Comparison of ENCODE assay signal across 16 mouse cellular contexts in the genomic region with DNA sequence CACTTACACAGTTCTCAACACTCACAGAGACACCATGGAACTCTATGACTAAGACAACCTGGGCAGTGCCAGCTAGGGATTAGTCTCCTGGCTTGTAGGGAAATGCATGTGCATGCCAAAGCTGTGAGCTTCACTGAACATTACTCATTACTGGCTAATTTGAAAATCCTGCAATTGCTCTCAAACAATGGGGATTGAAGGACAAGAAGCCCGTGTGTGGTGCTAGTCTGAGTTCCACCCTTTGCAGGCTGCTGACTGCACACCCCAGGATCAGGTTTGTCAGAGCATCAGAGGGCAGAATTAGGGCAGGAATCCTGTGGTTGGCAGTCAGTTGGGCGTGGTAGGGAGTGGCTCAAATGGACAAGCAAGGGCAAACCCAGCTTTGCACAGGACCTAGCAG. TPM values are rescaled to one million over a fixed set of nuclear protein-coding genes. Genes with fewer than 3 reads are reported as not detected.
A peak's percentile ranks its signal among the peaks of the same experiment; 100 is the strongest.
DNase-seq lines count a peak whose midpoint lies in the region; ATAC-seq lines count a peak whose summit lies in the region.
"Had no signal": no experiment of that assay in that cellular context is flagged by ENCODE, and none has a peak within 500 bp of the region (broad histone marks: within the 10 kb centered on the region; RNA-seq: fewer than 3 reads in every experiment).

No protein-coding gene starts in this region.

- H3K27ac ChIP-seq in embryonic facial prominence, embryonic 14.5 days (replicated peaks; ENCODE audit: low read depth, low read length), result no peak overlapping the region
- no peak overlapping the region for H3K27ac ChIP-seq in embryonic facial prominence, embryonic 10.5 days (replicated peaks)
- 0 out of 2 replicates have a peak overlapping the region, but pooled peaks have one; percentile 5 for H3K27ac ChIP-seq in embryonic facial prominence, embryonic 15.5 days (replicated peaks)
- no peak overlapping the region for H3K27ac ChIP-seq in liver, embryonic 11.5 days (ENCODE audit: low read depth, low read length)
- H3K27ac ChIP-seq: hindbrain, embryonic 13.5 days; kidney, postnatal 0 days had no signal

- peak; percentile 55 for DNase-seq in embryonic facial prominence, embryonic 14.5 days (ENCODE audit: low spot score)
- no peak for DNase-seq in embryonic facial prominence, embryonic 10.5 days (ENCODE audit: low spot score)
- peak; percentile 21 for DNase-seq in left cerebral cortex, postnatal 4 days
- DNase-seq in left cerebral cortex, postnatal 36 days (ENCODE audit: low spot score in 2 of 2), result no peak
- DNase-seq in retina, postnatal 7 days (ENCODE audit: low read depth, low spot score), result peak; percentile 35
- DNase-seq in liver, embryonic 11.5 days (ENCODE audit: low spot score), result no peak
- DNase-seq in heart, postnatal 36 days, result no peak
- DNase-seq: liver, postnatal 0 days; thymus, postnatal 4 days had no signal

- H3K9me3 ChIP-seq in embryonic facial prominence, embryonic 14.5 days (ENCODE audit: control insufficient read depth, low read length), result no peaks in the 10 kb centered on the region
- H3K9me3 ChIP-seq in embryonic facial prominence, embryonic 10.5 days, result no peaks in the 10 kb centered on the region
- H3K9me3 ChIP-seq in embryonic facial prominence, embryonic 15.5 days (replicated peaks), result no peaks in the 10 kb centered on the region
- no peaks in the 10 kb centered on the region for H3K9me3 ChIP-seq in liver, embryonic 11.5 days (ENCODE audit: control insufficient read depth, low read length)
- H3K9me3 ChIP-seq: hindbrain, embryonic 13.5 days had no signal

- 43% methylated on average over 2 of the region's 2 CpGs for WGBS in embryonic facial prominence, embryonic 14.5 days
- 65% methylated on average over 2 of the region's 2 CpGs for WGBS in embryonic facial prominence, embryonic 10.5 days
- WGBS in embryonic facial prominence, embryonic 15.5 days, result 46% methylated on average over 2 of the region's 2 CpGs
- WGBS in liver, embryonic 11.5 days, result 65% methylated on average over 2 of the region's 2 CpGs

- no peak overlapping the region for H3K4me2 ChIP-seq in embryonic facial prominence, embryonic 14.5 days (ENCODE audit: low read depth, low read length)
- no peak overlapping the region for H3K4me2 ChIP-seq in embryonic facial prominence, embryonic 15.5 days (replicated peaks)
- no peak overlapping the region for H3K4me2 ChIP-seq in liver, embryonic 11.5 days
- H3K4me2 ChIP-seq: hindbrain, embryonic 13.5 days had no signal

- ATAC-seq in embryonic facial prominence, embryonic 14.5 days (ENCODE audit: low read depth), result peak; percentile 68; the same call in 1 of the 2 replicates
- ATAC-seq in embryonic facial prominence, embryonic 15.5 days (ENCODE audit: insufficient number of reproducible peaks, low FRiP score, low TSS enrichment, low read depth), result 0 out of 2 replicates have a peak, but pooled peaks have one; percentile 43
- no peak for ATAC-seq in liver, embryonic 11.5 days (replicated peaks; ENCODE audit: low FRiP score)
- ATAC-seq: CD4-positive, CD25-positive, alpha-beta regulatory T cell, adult 4 months; liver, postnatal 0 days had no signal

- H3K27me3 ChIP-seq in embryonic facial prominence, embryonic 14.5 days (replicated peaks; ENCODE audit: control insufficient read depth, insufficient read depth, low read length), result no peaks in the 10 kb centered on the region
- H3K27me3 ChIP-seq in embryonic facial prominence, embryonic 10.5 days (replicated peaks; ENCODE audit: low read depth, poor library complexity, severe bottlenecking), result no peaks in the 10 kb centered on the region
- no peaks in the 10 kb centered on the region for H3K27me3 ChIP-seq in embryonic facial prominence, embryonic 15.5 days
- no peaks in the 10 kb centered on the region for H3K27me3 ChIP-seq in liver, embryonic 11.5 days (replicated peaks; ENCODE audit: control insufficient read depth, insufficient read depth, low read length)
- H3K27me3 ChIP-seq: hindbrain, embryonic 13.5 days had no signal

- no peaks in the 10 kb centered on the region for H3K4me1 ChIP-seq in embryonic facial prominence, embryonic 14.5 days (ENCODE audit: control insufficient read depth, insufficient read depth, low read length)
- H3K4me1 ChIP-seq in embryonic facial prominence, embryonic 10.5 days, result no peaks in the 10 kb centered on the region
- no peaks in the 10 kb centered on the region for H3K4me1 ChIP-seq in embryonic facial prominence, embryonic 15.5 days
- no peaks in the 10 kb centered on the region for H3K4me1 ChIP-seq in liver, embryonic 11.5 days (replicated peaks; ENCODE audit: control insufficient read depth, insufficient read depth, low read length)
- H3K4me1 ChIP-seq: hindbrain, embryonic 13.5 days had no signal

- intact Hi-C loops in left cerebral cortex, postnatal 4 days (cut with DNase I), result no loop called here
- intact Hi-C loops in left cerebral cortex, postnatal 36 days (cut with DNase I), result no loop called here
- intact Hi-C loops in heart, postnatal 36 days (cut with DNase I), result no loop called here

- H3K9ac ChIP-seq in embryonic facial prominence, embryonic 14.5 days (ENCODE audit: low read depth, low read length), result no peak overlapping the region
- H3K9ac ChIP-seq in embryonic facial prominence, embryonic 15.5 days, result no peak overlapping the region
- H3K9ac ChIP-seq in liver, embryonic 11.5 days (ENCODE audit: low read depth, low read length), result no peak overlapping the region
- H3K9ac ChIP-seq: hindbrain, embryonic 13.5 days; liver, postnatal 0 days had no signal

- no peak overlapping the region for H3K4me3 ChIP-seq in embryonic facial prominence, embryonic 14.5 days (ENCODE audit: low read depth, low read length)
- H3K4me3 ChIP-seq in embryonic facial prominence, embryonic 10.5 days, result no peak overlapping the region
- H3K4me3 ChIP-seq in embryonic facial prominence, embryonic 15.5 days (replicated peaks), result no peak overlapping the region
- H3K4me3 ChIP-seq in liver, embryonic 11.5 days (ENCODE audit: low read depth, low read length), result no peak overlapping the region
- H3K4me3 ChIP-seq: hindbrain, embryonic 13.5 days had no signal

- no peaks in the 10 kb centered on the region for H3K36me3 ChIP-seq in embryonic facial prominence, embryonic 14.5 days (ENCODE audit: control insufficient read depth, insufficient read depth, low read length)
- H3K36me3 ChIP-seq in embryonic facial prominence, embryonic 10.5 days (replicated peaks), result no peaks in the 10 kb centered on the region
- H3K36me3 ChIP-seq in embryonic facial prominence, embryonic 15.5 days, result no peaks in the 10 kb centered on the region
- no peaks in the 10 kb centered on the region for H3K36me3 ChIP-seq in liver, embryonic 11.5 days (ENCODE audit: control insufficient read depth, insufficient read depth, low read length)
- H3K36me3 ChIP-seq: hindbrain, embryonic 13.5 days had no signal

RNA-seq across cellular contexts. Expression of a gene that starts 15.2 kb away (rescaled TPM):
- polyA plus RNA-seq in embryonic facial prominence, embryonic 14.5 days (2014; fragmentation: Nextera tagmentation; extraction: Ambion mirVana), result not detected in 2 replicates
- not detected in 2 replicates for polyA plus RNA-seq in embryonic facial prominence, embryonic 10.5 days (2016; fragmentation: Nextera tagmentation; extraction: Ambion mirVana)
- not detected for total RNA-seq in left cerebral cortex, postnatal 4 days (2021)
- not detected for total RNA-seq in left cerebral cortex, postnatal 36 days (2021)
- polyA plus RNA-seq in embryonic facial prominence, embryonic 15.5 days (2015; fragmentation: Nextera tagmentation; extraction: Ambion mirVana), result not detected in 2 replicates
- not detected in 2 replicates for polyA plus RNA-seq in liver, embryonic 11.5 days (2014; fragmentation: Nextera tagmentation; extraction: Ambion mirVana)
- total RNA-seq in heart, postnatal 36 days (2021), result not detected
- total RNA-seq: left cerebral cortex, postnatal 25 days; megakaryocyte-erythroid progenitor cell, adult 5-6 weeks had no signal
- polyA plus RNA-seq: CD4-positive, CD25-positive, alpha-beta regulatory T cell, adult 4 months; hindbrain, embryonic 13.5 days; kidney, postnatal 0 days; liver, postnatal 0 days; neural tube, embryonic 14.5 days had no signal

RNA-seq across cellular contexts. Expression of a gene that starts 17.5 kb away (rescaled TPM):
- polyA plus RNA-seq in embryonic facial prominence, embryonic 14.5 days (2014; fragmentation: Nextera tagmentation; extraction: Ambion mirVana), result not detected in 2 replicates
- polyA plus RNA-seq in embryonic facial prominence, embryonic 10.5 days (2016; fragmentation: Nextera tagmentation; extraction: Ambion mirVana), result 0.38 and 0.67 TPM in 2 replicates
- total RNA-seq in left cerebral cortex, postnatal 4 days (2021), result not detected
- not detected for total RNA-seq in left cerebral cortex, postnatal 36 days (2021)
- polyA plus RNA-seq in embryonic facial prominence, embryonic 15.5 days (2015; fragmentation: Nextera tagmentation; extraction: Ambion mirVana), result 0.42 and 0.61 TPM in 2 replicates
- polyA plus RNA-seq in liver, embryonic 11.5 days (2014; fragmentation: Nextera tagmentation; extraction: Ambion mirVana), result not detected in 2 replicates
- not detected for total RNA-seq in heart, postnatal 36 days (2021)
- total RNA-seq: left cerebral cortex, postnatal 25 days; megakaryocyte-erythroid progenitor cell, adult 5-6 weeks had no signal
- polyA plus RNA-seq: CD4-positive, CD25-positive, alpha-beta regulatory T cell, adult 4 months; kidney, postnatal 0 days; liver, postnatal 0 days had no signal

RNA-seq across cellular contexts. Expression of a gene that starts 41.5 kb away (rescaled TPM):
- 12.6 and 13.2 TPM in 2 replicates for polyA plus RNA-seq in embryonic facial prominence, embryonic 14.5 days (2014; fragmentation: Nextera tagmentation; extraction: Ambion mirVana)
- polyA plus RNA-seq in embryonic facial prominence, embryonic 10.5 days (2016; fragmentation: Nextera tagmentation; extraction: Ambion mirVana), result 10.5 and 11.5 TPM in 2 replicates
- 10 to 100 TPM; 31.2 to 31.7 TPM for total RNA-seq in left cerebral cortex, postnatal 4 days (2021)
- total RNA-seq in left cerebral cortex, postnatal 36 days (2021), result 10 to 100 TPM; 46.8 to 57.5 TPM
- 11.8 and 12.7 TPM in 2 replicates for polyA plus RNA-seq in embryonic facial prominence, embryonic 15.5 days (2015; fragmentation: Nextera tagmentation; extraction: Ambion mirVana)
- 6.6 and 8.2 TPM in 2 replicates for polyA plus RNA-seq in liver, embryonic 11.5 days (2014; fragmentation: Nextera tagmentation; extraction: Ambion mirVana)
- total RNA-seq in heart, postnatal 36 days (2021), result 10 to 100 TPM; 24.8 to 30.5 TPM

Comparison
In these comparisons a context has a peak if more than half of its experiments do, and no peak if none do; other contexts are left out.
1. DNase-seq: peak in embryonic facial prominence, embryonic 14.5 days (single experiment), left cerebral cortex, postnatal 4 days (single experiment) and retina, postnatal 7 days (single experiment); none in embryonic facial prominence, embryonic 10.5 days (single experiment), left cerebral cortex, postnatal 36 days (0 of 2), liver, embryonic 11.5 days (single experiment) and heart, postnatal 36 days (0 of 2).